In the genomic region with DNA sequence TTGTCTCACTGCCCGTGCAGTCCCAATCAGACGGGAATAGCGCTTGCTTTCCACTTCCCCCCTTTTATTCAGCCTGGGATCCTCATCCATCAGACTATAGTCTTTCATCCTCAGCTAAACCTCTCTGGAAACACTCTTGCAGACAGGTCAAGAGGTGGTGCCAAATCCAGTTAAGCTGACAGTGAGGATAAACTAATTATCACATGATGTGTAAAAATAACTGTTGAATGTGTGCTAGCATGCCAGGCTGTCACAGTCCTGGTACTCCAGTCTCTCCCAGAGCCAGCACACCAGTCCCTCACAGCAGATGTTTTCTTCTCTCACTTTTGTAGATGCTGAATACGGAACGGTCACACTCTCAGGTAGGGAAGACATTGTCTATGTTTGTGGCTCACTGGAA, we compare ENCODE assay signal across 23 mouse cellular contexts. TPM values are rescaled to one million over a fixed set of nuclear protein-coding genes. Genes with fewer than 3 reads are reported as not detected.
A peak's percentile ranks its signal among the peaks of the same experiment; 100 is the strongest.
DNase-seq lines count a peak whose midpoint lies in the region; ATAC-seq and TF ChIP-seq lines count a peak whose summit lies in the region.
"Had no signal": no experiment of that assay in that cellular context is flagged by ENCODE, and none has a peak within 500 bp of the region (broad histone marks: within the 10 kb centered on the region; RNA-seq: fewer than 3 reads in every experiment).

No protein-coding gene starts in this region.

- WGBS in liver, postnatal 0 days (ENCODE audit: insufficient replicate concordance) = 66% methylated on average over 5 of the region's 5 CpGs

- intact Hi-C loops in heart, postnatal 36 days (cut with DNase I) = no loop called here
- intact Hi-C loops in heart, postnatal 14 days (cut with DNase I) = no loop called here

- H3K27ac ChIP-seq in liver, postnatal 0 days (ENCODE audit: low read depth) = no peak overlapping the region
- H3K27ac ChIP-seq: embryonic facial prominence, embryonic 10.5 days; forebrain, embryonic 13.5 days; heart, embryonic 15.5 days; hindbrain, embryonic 12.5 days; hindbrain, postnatal 0 days had no signal

- no peak for ATAC-seq in liver, postnatal 0 days
- ATAC-seq: forebrain, embryonic 13.5 days; forebrain, postnatal 0 days; hindbrain, postnatal 0 days had no signal

- H3K4me1 ChIP-seq in liver, postnatal 0 days (ENCODE audit: insufficient read depth) = no peaks in the 10 kb centered on the region
- H3K4me1 ChIP-seq: embryonic facial prominence, embryonic 10.5 days; forebrain, embryonic 13.5 days; hindbrain, embryonic 12.5 days had no signal

- no peak for TF ChIP-seq CTCF in liver, postnatal 0 days (IDR thresholded peaks at IDR 0.05; ENCODE audit: low read depth)

- H3K9ac ChIP-seq in liver, postnatal 0 days (replicated peaks) = no peak overlapping the region
- H3K9ac ChIP-seq: forebrain, embryonic 13.5 days; forebrain, postnatal 0 days; heart, embryonic 15.5 days; hindbrain, embryonic 12.5 days had no signal

- TF ChIP-seq EP300 in liver, postnatal 0 days (IDR thresholded peaks at IDR 0.05; ENCODE audit: low read depth) = no peak

- no peaks in the 10 kb centered on the region for H3K9me3 ChIP-seq in liver, postnatal 0 days (ENCODE audit: low read length)
- H3K9me3 ChIP-seq: embryonic facial prominence, embryonic 10.5 days; forebrain, embryonic 13.5 days; heart, embryonic 15.5 days; hindbrain, embryonic 12.5 days had no signal

- peak; percentile 58 to 64 for DNase-seq in heart, adult 18-20 months
- DNase-seq in heart, postnatal 36 days = no peak
- peak; percentile 57 for DNase-seq in retina, adult 2 months (ENCODE audit: low read depth, low spot score)
- no peak for DNase-seq in retina, embryonic 14.5 days (ENCODE audit: low spot score)
- peak; percentile 2 to 28 for DNase-seq in heart, postnatal 14 days
- DNase-seq in yolk sac, embryonic 10.5 days (ENCODE audit: low spot score) = no peak
- DNase-seq in liver, postnatal 0 days = no peak
- DNase-seq: adrenal gland, adult 8-10 months; adrenal gland, postnatal 36 days; cerebellum, adult 2 months; cerebellum, postnatal 36 days; forebrain, postnatal 0 days; gastrocnemius, postnatal 14 days; kidney, adult 18-20 months had no signal

- H3K4me3 ChIP-seq in liver, postnatal 0 days (ENCODE audit: low read depth, low read length) = no peak overlapping the region
- H3K4me3 ChIP-seq: embryonic facial prominence, embryonic 10.5 days; forebrain, embryonic 13.5 days; heart, embryonic 15.5 days; hindbrain, embryonic 12.5 days had no signal

- no peaks in the 10 kb centered on the region for H3K36me3 ChIP-seq in liver, postnatal 0 days (replicated peaks; ENCODE audit: insufficient read depth, low read length)
- H3K36me3 ChIP-seq: embryonic facial prominence, embryonic 10.5 days; heart, embryonic 15.5 days; hindbrain, embryonic 12.5 days had no signal

- no peaks in the 10 kb centered on the region for H3K27me3 ChIP-seq in liver, postnatal 0 days (ENCODE audit: insufficient read depth, low read length)
- H3K27me3 ChIP-seq: forebrain, embryonic 13.5 days; heart, embryonic 15.5 days; hindbrain, embryonic 12.5 days had no signal

- no peak overlapping the region for H3K4me2 ChIP-seq in liver, postnatal 0 days (ENCODE audit: low read depth, low read length)
- H3K4me2 ChIP-seq: forebrain, embryonic 13.5 days; heart, embryonic 15.5 days; hindbrain, embryonic 12.5 days had no signal

RNA-seq across cellular contexts. Expression of gene 5430419D17Rik, which starts 48.9 kb away (rescaled TPM):
- 10 to 100 TPM; 10.3 to 10.7 TPM for total RNA-seq in heart, adult 18-20 months (2021)
- 10 to 100 TPM; 12.5 to 14.2 TPM for total RNA-seq in heart, postnatal 36 days (2021)
- 10 to 100 TPM; 14.9 to 18.7 TPM for total RNA-seq in heart, postnatal 14 days (2021)
- not detected in 2 replicates for polyA plus RNA-seq in liver, postnatal 0 days (2015; fragmentation: Nextera tagmentation; extraction: Ambion mirVana)
- total RNA-seq: adrenal gland, adult 8-10 months; adrenal gland, postnatal 36 days; gastrocnemius, adult 18-20 months; gastrocnemius, postnatal 14 days had no signal
- polyA plus RNA-seq: embryonic facial prominence, embryonic 10.5 days; embryonic facial prominence, embryonic 14.5 days; forebrain, embryonic 13.5 days; hindbrain, embryonic 12.5 days; intestine, embryonic 14.5 days; kidney, embryonic 14.5 days had no signal

Comparison
In these comparisons a context has a peak if more than half of its experiments do, and no peak if none do; other contexts are left out.
1. DNase-seq: peak in heart, adult 18-20 months (2 of 2), retina, adult 2 months (single experiment) and heart, postnatal 14 days (2 of 2); none in heart, postnatal 36 days (0 of 2), retina, embryonic 14.5 days (single experiment), yolk sac, embryonic 10.5 days (single experiment) and liver, postnatal 0 days (single experiment).